Mouse (Mus musculus) midbrain, embryonic 12.5 days (tissue): Measurements from ENCODE around the gene Prrc2b. TPM values are rescaled to one million over a fixed set of nuclear protein-coding genes. Genes with fewer than 3 reads are reported as not detected.

ENCODE experiments used
- ATAC-seq: fragments of 200-750 bp; cut with Nextera tagmentation; 2 replicates; pipeline ENCODE4 v1.8.0; 2017; ENCODE audit warnings: low read depth, moderate TSS enrichment, moderate library complexity; ENCODE audit not compliant: low FRiP score
- H3K27ac ChIP-seq: fragments of 300-500 bp; sonication (generic); replicated peaks from 2 replicates; pipeline ENCODE4 v1.5.1; 2016; ENCODE audit warnings: mild to moderate bottlenecking
- H3K27me3 ChIP-seq: fragments of 300-500 bp; sonication (generic); 2 replicates; pipeline ENCODE4 v1.6.1; 2016; ENCODE audit warnings: mild to moderate bottlenecking
- H3K36me3 ChIP-seq: fragments of 300-500 bp; sonication (generic); 2 replicates; pipeline ENCODE4 v1.6.1; 2016
- H3K4me1 ChIP-seq: fragments of 300-500 bp; sonication (generic); 2 replicates; pipeline ENCODE4 v1.6.1; 2016
- H3K4me2 ChIP-seq: fragments of 300-500 bp; sonication (generic); replicated peaks from 2 replicates; pipeline ENCODE4 v1.6.1; 2016; ENCODE audit warnings: mild to moderate bottlenecking, moderate library complexity
- H3K4me3 ChIP-seq: fragments of 300-500 bp; sonication (generic); 2 replicates; pipeline ENCODE4 v1.5.1; 2016; ENCODE audit warnings: mild to moderate bottlenecking
- H3K9ac ChIP-seq: fragments of 300-500 bp; sonication (generic); replicated peaks from 2 replicates; pipeline ENCODE4 v1.6.1; 2016; ENCODE audit warnings: mild to moderate bottlenecking, moderate library complexity
- H3K9me3 ChIP-seq: fragments of 300-500 bp; sonication (generic); 2 replicates; pipeline ENCODE4 v1.6.1; 2016; ENCODE audit warnings: mild to moderate bottlenecking
- WGBS: fragments of 180-500 bp; shearing (Covaris S2); methylation state at CpG from one replicate; pipeline ENCODE4 v1.1.7; 2016; 5-methylcytosine and 5-hydroxymethylcytosine counted together
- polyA plus RNA-seq: library from polyadenylated mRNA; unstranded; fragments of >200 nt; fragmentation: Nextera tagmentation; extraction: Ambion mirVana; gene quantifications from 2 replicates; pipeline ENCODE4 v1.2.1, GENCODE M21; 2016

Prrc2b gene
- polyA plus RNA-seq, 1 experiment from 2014 or later = 99.1 TPM

GRCm38 (mm10) chr2:32240591-32240990 is 89.7 kb downstream of the Prrc2b start:
- 87% methylated on average over 5 of the region's 5 CpGs for WGBS
- Histone ChIP-seq H3K4me2 (no peak overlapping the region), H3K4me3 (no peak overlapping the region), H3K27ac (no peak overlapping the region), H3K9ac (no peak overlapping the region), H3K4me1 (peaks cover 13% of the 10 kb centered on the region), H3K36me3 (peaks cover 29% of the 10 kb centered on the region), H3K9me3 (no peaks in the 10 kb centered on the region), H3K27me3 (no peaks in the 10 kb centered on the region)
- no peak for ATAC-seq

DNA sequence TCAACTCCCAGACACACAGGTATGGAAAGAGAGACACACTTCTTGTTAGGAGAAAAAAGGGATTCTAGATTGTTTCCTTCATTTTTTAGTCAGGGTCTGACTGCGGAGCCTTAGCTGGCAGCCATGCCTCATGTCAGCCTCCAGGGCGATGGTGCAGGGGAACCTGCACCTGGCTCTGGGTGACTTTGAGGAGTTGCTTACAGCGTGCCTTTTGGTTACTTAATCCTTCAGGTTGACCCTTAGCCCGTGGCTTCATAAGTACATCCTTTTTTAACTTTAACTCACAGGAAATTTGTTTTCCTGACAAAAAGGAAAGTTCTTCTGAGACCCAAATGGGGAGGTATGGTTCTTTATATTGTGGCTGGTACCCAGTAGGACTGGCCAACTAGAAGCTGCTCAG is 92.1 kb downstream of the Prrc2b start:
- no peaks in the 10 kb centered on the region for H3K4me1 ChIP-seq
- no peak overlapping the region for H3K9ac ChIP-seq
- H3K36me3 ChIP-seq = peaks cover 50% of the 10 kb centered on the region
- no peaks in the 10 kb centered on the region for H3K9me3 ChIP-seq
- H3K27ac ChIP-seq = no peak overlapping the region
- H3K4me2 ChIP-seq = no peak overlapping the region
- 92% methylated on average over 4 of the region's 4 CpGs for WGBS
- no peaks in the 10 kb centered on the region for H3K27me3 ChIP-seq
- ATAC-seq = no peak
- no peak overlapping the region for H3K4me3 ChIP-seq

DNA sequence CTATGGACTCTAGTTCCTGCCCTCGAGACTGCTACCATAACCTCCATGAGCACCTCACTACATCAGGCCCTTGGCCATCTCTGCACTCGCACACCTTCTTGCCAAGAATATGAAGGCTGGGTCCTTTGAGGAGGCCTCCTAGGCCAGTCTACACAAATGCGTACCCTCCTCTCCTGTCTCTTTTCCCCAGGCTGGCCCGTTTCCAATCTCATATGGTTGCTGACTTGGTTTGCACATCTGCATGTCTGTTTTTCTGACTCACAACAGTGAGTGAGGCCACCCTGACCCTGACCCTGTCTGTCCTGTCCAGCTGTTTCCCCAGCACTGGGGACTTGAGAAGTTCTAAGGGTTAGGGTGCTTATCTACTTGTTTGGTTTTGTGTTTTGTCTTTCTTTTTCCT is 95.9 kb downstream of the Prrc2b start:
- Histone ChIP-seq H3K9ac (no peak overlapping the region), H3K4me2 (no peak overlapping the region), H3K9me3 (no peaks in the 10 kb centered on the region), H3K4me1 (no peaks in the 10 kb centered on the region), H3K27me3 (no peaks in the 10 kb centered on the region), H3K27ac (no peak overlapping the region), H3K4me3 (no peak overlapping the region), H3K36me3 (peaks cover 83% of the 10 kb centered on the region)
- ATAC-seq = no peak
- 90% methylated on average over 4 of the region's 4 CpGs for WGBS

GRCm38 (mm10) chr2:32248377-32249361 is 97.8 kb downstream of the Prrc2b start:
- Histone ChIP-seq H3K9ac (no peak overlapping the region), H3K4me1 (no peaks in the 10 kb centered on the region), H3K27ac (no peak overlapping the region), H3K9me3 (no peaks in the 10 kb centered on the region), H3K27me3 (no peaks in the 10 kb centered on the region), H3K36me3 (peaks cover 94% of the 10 kb centered on the region), H3K4me3 (no peak overlapping the region), H3K4me2 (no peak overlapping the region)
- WGBS = 82% methylated on average over 10 of the region's 10 CpGs
- ATAC-seq = no peak

GRCm38 (mm10) chr2:32251791-32252527 is 101.1 kb downstream of the Prrc2b start:
- Histone ChIP-seq H3K27ac (no peak overlapping the region), H3K4me2 (no peak overlapping the region), H3K27me3 (no peaks in the 10 kb centered on the region), H3K9me3 (no peaks in the 10 kb centered on the region), H3K4me1 (no peaks in the 10 kb centered on the region), H3K9ac (no peak overlapping the region), H3K36me3 (peaks cover 91% of the 10 kb centered on the region), H3K4me3 (no peak overlapping the region)
- WGBS = 94% methylated on average over 12 of the region's 12 CpGs
- no peak for ATAC-seq

DNA sequence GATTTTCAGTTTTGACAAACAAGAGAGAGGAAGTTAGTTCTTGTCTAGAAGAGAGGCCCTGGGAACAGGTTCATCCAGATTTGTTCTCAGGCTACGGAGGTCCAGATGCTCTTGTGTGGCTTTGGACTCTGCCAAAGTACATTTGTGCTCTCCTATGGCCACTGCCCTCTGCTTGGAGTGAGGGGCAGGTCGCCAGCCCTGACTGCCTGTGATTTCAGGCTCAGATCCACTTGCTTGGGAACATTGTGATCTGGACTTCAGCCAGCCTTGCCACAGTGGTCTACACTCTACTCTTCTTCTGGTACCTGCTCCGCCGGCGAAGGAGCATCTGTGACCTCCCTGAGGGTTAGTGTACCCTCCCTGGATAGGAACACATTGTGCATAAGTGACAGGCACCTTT is 101.8 kb downstream of the Prrc2b start:
- peaks cover 90% of the 10 kb centered on the region for H3K36me3 ChIP-seq
- H3K9me3 ChIP-seq = no peaks in the 10 kb centered on the region
- H3K27me3 ChIP-seq = no peaks in the 10 kb centered on the region
- H3K4me1 ChIP-seq = no peaks in the 10 kb centered on the region
- H3K4me3 ChIP-seq = no peak overlapping the region
- H3K9ac ChIP-seq = no peak overlapping the region
- ATAC-seq = no peak
- H3K4me2 ChIP-seq = no peak overlapping the region
- no peak overlapping the region for H3K27ac ChIP-seq
- WGBS = 94% methylated on average over 5 of the region's 5 CpGs

DNA sequence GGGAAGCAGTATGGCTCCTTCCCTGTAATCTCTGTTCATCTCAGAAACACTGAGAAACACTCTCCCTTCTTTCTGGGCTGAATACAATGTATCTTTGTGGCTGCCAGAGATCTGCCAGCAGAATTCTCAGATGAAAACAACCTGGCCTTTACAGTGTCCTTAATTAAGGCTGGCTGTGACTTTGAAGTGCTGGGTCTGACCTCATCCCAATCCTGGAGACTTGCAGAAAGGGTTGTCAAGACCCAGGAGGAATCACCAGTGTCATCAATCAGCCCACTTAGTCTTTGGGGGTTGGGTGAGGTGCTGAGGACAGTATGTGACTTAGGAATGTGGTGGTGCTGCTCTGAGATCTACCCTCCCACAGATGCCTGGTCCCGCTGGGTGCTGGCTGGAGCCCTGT is 102.5 kb downstream of the Prrc2b start:
- H3K9me3 ChIP-seq = no peaks in the 10 kb centered on the region
- H3K4me1 ChIP-seq = no peaks in the 10 kb centered on the region
- no peak overlapping the region for H3K27ac ChIP-seq
- H3K36me3 ChIP-seq = peaks cover 90% of the 10 kb centered on the region
- ATAC-seq = no peak
- H3K27me3 ChIP-seq = no peaks in the 10 kb centered on the region
- no peak overlapping the region for H3K4me2 ChIP-seq
- no peak overlapping the region for H3K9ac ChIP-seq
- H3K4me3 ChIP-seq = no peak overlapping the region
- 93% methylated on average over 1 of the region's 1 CpGs for WGBS

DNA sequence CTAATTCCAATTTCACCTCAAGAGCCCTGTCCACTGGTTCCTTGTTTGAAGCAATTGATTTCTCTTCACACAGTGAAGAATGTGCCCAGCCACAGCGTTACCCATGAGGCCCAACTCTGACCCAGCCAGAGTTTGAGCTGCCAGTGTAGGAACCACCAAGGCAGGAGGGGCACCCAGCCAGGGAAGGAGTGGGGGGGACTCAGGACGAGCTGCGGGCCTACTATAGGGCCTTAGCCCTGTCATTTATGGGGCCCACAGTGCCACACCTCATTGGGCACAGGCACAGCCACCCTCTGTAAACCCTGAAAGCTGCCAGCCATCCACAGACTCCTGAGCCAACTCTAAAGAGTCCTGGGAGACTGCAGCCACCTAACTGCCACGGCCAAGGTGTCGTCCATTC is 103.7 kb downstream of the Prrc2b start:
- Histone ChIP-seq H3K36me3 (peaks cover 83% of the 10 kb centered on the region), H3K9me3 (no peaks in the 10 kb centered on the region), H3K9ac (no peak overlapping the region), H3K4me1 (peaks cover 11% of the 10 kb centered on the region), H3K27me3 (no peaks in the 10 kb centered on the region), H3K4me2 (no peak overlapping the region), H3K27ac (no peak overlapping the region), H3K4me3 (no peak overlapping the region)
- no peak for ATAC-seq
- WGBS = 94% methylated on average over 5 of the region's 5 CpGs

DNA sequence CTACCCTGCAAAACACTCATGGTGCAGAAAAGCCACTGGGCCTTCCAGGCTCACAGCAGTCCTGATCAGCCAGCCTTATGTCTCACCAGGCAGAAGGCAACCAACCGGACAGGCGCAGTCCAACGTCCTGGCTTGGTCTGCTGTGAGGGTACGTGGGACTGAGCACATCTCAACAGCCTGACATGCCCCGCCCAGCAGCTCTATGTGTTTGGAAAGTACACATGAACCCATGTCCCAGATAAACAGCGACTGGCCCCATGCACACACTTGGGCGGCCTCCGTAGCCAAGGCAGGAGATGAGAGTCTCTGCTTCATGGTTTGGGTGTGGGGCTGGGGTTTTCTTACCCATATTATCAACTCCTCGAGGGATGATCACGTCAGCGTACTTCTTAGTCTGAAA is 105.4 kb downstream of the Prrc2b start:
- H3K4me2 ChIP-seq = no peak overlapping the region
- H3K27me3 ChIP-seq = no peaks in the 10 kb centered on the region
- H3K9ac ChIP-seq = no peak overlapping the region
- no peak overlapping the region for H3K4me3 ChIP-seq
- peaks cover 16% of the 10 kb centered on the region for H3K4me1 ChIP-seq
- ATAC-seq = no peak
- WGBS = 94% methylated on average over 11 of the region's 11 CpGs
- H3K9me3 ChIP-seq = no peaks in the 10 kb centered on the region
- peaks cover 66% of the 10 kb centered on the region for H3K36me3 ChIP-seq
- no peak overlapping the region for H3K27ac ChIP-seq

GRCm38 (mm10) chr2:32258887-32259533 is 108.1 kb downstream of the Prrc2b start:
- H3K27ac ChIP-seq = no peak overlapping the region
- no peaks in the 10 kb centered on the region for H3K9me3 ChIP-seq
- no peak for ATAC-seq
- peaks cover 16% of the 10 kb centered on the region for H3K4me1 ChIP-seq
- H3K36me3 ChIP-seq = peaks cover 39% of the 10 kb centered on the region
- peak overlapping the region; percentile 70 for H3K4me3 ChIP-seq
- peak overlapping the region; percentile 86 for H3K4me2 ChIP-seq
- no peaks in the 10 kb centered on the region for H3K27me3 ChIP-seq
- 63% methylated on average over 6 of the region's 6 CpGs for WGBS
- H3K9ac ChIP-seq = peak overlapping the region; percentile 86; the same call in 1 of the 2 replicates

- Histone ChIP-seq H3K9ac (peak within 1 kb of the TSS; percentile 86), H3K9me3 (no peaks in the 10 kb centered on the region), H3K27me3 (no peaks in the 10 kb centered on the region), H3K36me3 (peaks cover 31% of the 10 kb centered on the region), H3K4me1 (peaks cover 16% of the 10 kb centered on the region), H3K27ac (no peak within 1 kb of the TSS; the same call in 1 of the 2 replicates), H3K4me3 (peak within 1 kb of the TSS; percentile 70), H3K4me2 (peak within 1 kb of the TSS; percentile 86)
- peak; percentile 90 for ATAC-seq
- WGBS = 2% methylated on average over 59 of the region's 59 CpGs
Measured at GRCm38 (mm10) chr2:32259657-32260417, 109.0 kb downstream of the Prrc2b start, which contains the start of gene Uck1. Gene Uck1 (minus strand): TSS chr2:32260159.
